Mouse (Mus musculus): Measurements from ENCODE around the gene Sh2d3c.

GRCm38 (mm10) chr2:32704021-32704421 is 16.8 kb upstream of the Sh2d3c start, which contains the start of gene Fpgs:
- TF ChIP-seq MAFK (IDR thresholded peaks at IDR 0.05; ENCODE audit: insufficient read depth, low read depth, low read length) (no peak), CHD2 (IDR thresholded peaks at IDR 0.05; ENCODE audit: low read depth, low read length) (no peak), ZNF384 (IDR thresholded peaks at IDR 0.05; ENCODE audit: low read depth, low read length) (no peak)

Measured in ES-E14 (cell line).